ENCODE assay signal across 8 mouse cellular contexts in genomic region chr13:23621532-23622174, GRCm38 (mm10). TPM values are rescaled to one million over a fixed set of nuclear protein-coding genes. Genes with fewer than 3 reads are reported as not detected.
DNase-seq lines count a peak whose midpoint lies in the region; ATAC-seq and TF ChIP-seq lines count a peak whose summit lies in the region.

No protein-coding gene starts in this region.

- no peaks in the 10 kb centered on the region for H3K36me3 ChIP-seq in kidney, embryonic 15.5 days

- peak; percentile 88 for ATAC-seq in kidney, embryonic 15.5 days (replicated peaks; ENCODE audit: low FRiP score)

- TF ChIP-seq CTCF in embryonic fibroblast, embryonic 13.5 days (IDR thresholded peaks at IDR 0.05; ENCODE audit: borderline replicate concordance, insufficient read depth, low read length): no peak

- no peaks in the 10 kb centered on the region for H3K9me3 ChIP-seq in kidney, embryonic 15.5 days (replicated peaks)

- no peaks in the 10 kb centered on the region for H3K27me3 ChIP-seq in kidney, embryonic 15.5 days

- H3K27ac ChIP-seq in embryonic fibroblast, embryonic 13.5 days (ENCODE audit: insufficient read depth, low read length): peak overlapping the region; percentile 86
- peak overlapping the region; percentile 99 for H3K27ac ChIP-seq in kidney, embryonic 15.5 days

- DNase-seq in 416B (ENCODE audit: low read depth): peak; percentile 96
- DNase-seq in adrenal gland, postnatal 25 days: peak; percentile 53
- peak; percentile 82 to 86 for DNase-seq in heart, adult 9 months (ENCODE audit: low spot score in 2 of 2)
- DNase-seq in liver: peak; percentile 85
- DNase-seq in monocyte, adult 2 months (ENCODE audit: low read depth in 1 of 2, low spot score in 2 of 2): peak; percentile 57 to 67
- peak; percentile 87 for DNase-seq in spleen, postnatal 36 days (ENCODE audit: low spot score in 2 of 2)

- peak overlapping the region; percentile 75 for H3K4me3 ChIP-seq in embryonic fibroblast, embryonic 13.5 days (ENCODE audit: insufficient read depth, low read length)
- H3K4me3 ChIP-seq in kidney, embryonic 15.5 days (replicated peaks): peak overlapping the region; percentile 73

- peak; percentile 81 for TF ChIP-seq POLR2A in embryonic fibroblast, embryonic 13.5 days (IDR thresholded peaks at IDR 0.05; ENCODE audit: low read depth, low read length)

- peak overlapping the region; percentile 94 for H3K9ac ChIP-seq in kidney, embryonic 15.5 days

- under 1% methylated on average over 18 of the region's 18 CpGs for WGBS in kidney, embryonic 15.5 days

- H3K4me1 ChIP-seq in embryonic fibroblast, embryonic 13.5 days (ENCODE audit: control insufficient read depth, insufficient read depth, low read length): peaks cover 3% of the 10 kb centered on the region; the same call in 1 of the 2 replicates
- H3K4me1 ChIP-seq in kidney, embryonic 15.5 days: peaks cover 17% of the 10 kb centered on the region

- H3K4me2 ChIP-seq in kidney, embryonic 15.5 days: peak overlapping the region; percentile 84

RNA-seq across cellular contexts. Expression of gene Hist1h1e, which starts 0.7 kb away (rescaled TPM):
- 102 and 118 TPM in 2 replicates for total RNA-seq in adrenal gland, postnatal 25 days (2021)
- polyA plus RNA-seq in embryonic fibroblast, embryonic 13.5 days (2011; ENCODE audit: insufficient read length, low read depth, missing spikeins): 3.8 and 8.8 TPM in 2 replicates
- 19.7 and 21.1 TPM in 2 replicates for polyA plus RNA-seq in kidney, embryonic 15.5 days (2015; fragmentation: Nextera tagmentation; extraction: Ambion mirVana)

RNA-seq across cellular contexts. Expression of gene Hist1h2be, which starts 0.7 kb away (rescaled TPM):
- 18.6 and 18.8 TPM in 2 replicates for total RNA-seq in adrenal gland, postnatal 25 days (2021)
- 2.2 and 4.1 TPM in 2 replicates for polyA plus RNA-seq in embryonic fibroblast, embryonic 13.5 days (2011; ENCODE audit: insufficient read length, low read depth, missing spikeins)
- 3.1 and 3.7 TPM in 2 replicates for polyA plus RNA-seq in kidney, embryonic 15.5 days (2015; fragmentation: Nextera tagmentation; extraction: Ambion mirVana)

RNA-seq across cellular contexts. Expression of gene Hist1h4d, which starts 40.3 kb away (rescaled TPM):
- 174 and 185 TPM in 2 replicates for total RNA-seq in adrenal gland, postnatal 25 days (2021)
- 3.7 and 6.8 TPM in 2 replicates for polyA plus RNA-seq in embryonic fibroblast, embryonic 13.5 days (2011; ENCODE audit: insufficient read length, low read depth, missing spikeins)
- polyA plus RNA-seq in kidney, embryonic 15.5 days (2015; fragmentation: Nextera tagmentation; extraction: Ambion mirVana): 123 and 142 TPM in 2 replicates

RNA-seq across cellular contexts. Expression of gene Hist1h3d, which starts 46.1 kb away (rescaled TPM):
- total RNA-seq in adrenal gland, postnatal 25 days (2021): 12.9 and 16.6 TPM in 2 replicates
- polyA plus RNA-seq in embryonic fibroblast, embryonic 13.5 days (2011; ENCODE audit: insufficient read length, low read depth, missing spikeins): 2.4 and 5.1 TPM in 2 replicates
- polyA plus RNA-seq in kidney, embryonic 15.5 days (2015; fragmentation: Nextera tagmentation; extraction: Ambion mirVana): 6.5 and 7.5 TPM in 2 replicates

RNA-seq across cellular contexts. Expression of gene Hist1h2ad, which starts 47.5 kb away (rescaled TPM):
- total RNA-seq in adrenal gland, postnatal 25 days (2021): 2.3 and 9.6 TPM in 2 replicates
- polyA plus RNA-seq in embryonic fibroblast, embryonic 13.5 days (2011; ENCODE audit: insufficient read length, low read depth, missing spikeins): 2.9 and 3.0 TPM in 2 replicates
- 3.6 TPM in 2 replicates for polyA plus RNA-seq in kidney, embryonic 15.5 days (2015; fragmentation: Nextera tagmentation; extraction: Ambion mirVana)

Comparison
In these comparisons a context has a peak if more than half of its experiments do, and no peak if none do; other contexts are left out.
1. Peak in every context shown above with its lines: DNase-seq, ATAC-seq, H3K4me3 ChIP-seq and H3K27ac ChIP-seq.
2. RNA of gene Hist1h4d, which starts 40.3 kb away (polyA plus RNA-seq): 123 to 142 TPM in kidney, embryonic 15.5 days; 3.7 to 6.8 TPM in embryonic fibroblast, embryonic 13.5 days; every median in the first group is over 10 times any median in the second.